Mouse (Mus musculus): Measurements from ENCODE around the gene Arhgef28.

DNA sequence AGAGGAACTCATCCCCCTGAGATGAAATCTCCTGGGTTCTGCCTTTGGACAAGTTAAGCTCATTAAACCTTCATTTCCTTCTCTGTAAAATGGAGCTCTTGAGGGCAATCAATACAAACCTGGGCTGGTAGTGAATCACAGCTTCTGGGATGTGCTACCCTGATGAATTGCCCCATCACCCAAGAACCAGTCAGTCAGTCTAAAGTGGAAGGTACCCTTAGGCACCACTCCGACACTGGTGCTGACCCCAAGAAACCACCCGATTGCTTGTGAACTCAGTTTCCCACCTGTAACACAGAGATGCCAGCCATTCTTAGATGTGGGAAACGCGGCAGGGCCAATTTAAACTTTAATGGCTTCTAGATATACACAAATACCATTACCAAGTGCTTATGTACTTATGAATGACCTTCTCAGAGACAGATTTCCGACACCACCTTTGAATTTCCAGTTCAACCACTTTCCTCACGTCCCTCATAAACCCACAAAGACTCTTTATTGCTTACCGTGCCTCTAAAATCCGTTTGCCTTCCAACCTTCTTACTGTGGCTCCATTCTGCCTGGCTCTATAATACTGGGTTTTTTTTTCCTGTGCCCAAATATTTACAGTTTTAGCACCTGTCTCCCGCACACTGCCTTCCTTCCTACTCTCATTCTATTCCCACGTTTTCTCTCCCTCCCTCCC is 30.8 kb downstream of the Arhgef28 start:
- TF ChIP-seq CTCF (IDR thresholded peaks at IDR 0.05; ENCODE audit: extremely low read depth, insufficient read depth, insufficient read length, insufficient replicate concordance) (no peak), POLR2A (IDR thresholded peaks at IDR 0.05; ENCODE audit: low read depth, low read length) (no peak)
